Mouse (Mus musculus): ENCODE results near the gene Zbtb44.

DNA sequence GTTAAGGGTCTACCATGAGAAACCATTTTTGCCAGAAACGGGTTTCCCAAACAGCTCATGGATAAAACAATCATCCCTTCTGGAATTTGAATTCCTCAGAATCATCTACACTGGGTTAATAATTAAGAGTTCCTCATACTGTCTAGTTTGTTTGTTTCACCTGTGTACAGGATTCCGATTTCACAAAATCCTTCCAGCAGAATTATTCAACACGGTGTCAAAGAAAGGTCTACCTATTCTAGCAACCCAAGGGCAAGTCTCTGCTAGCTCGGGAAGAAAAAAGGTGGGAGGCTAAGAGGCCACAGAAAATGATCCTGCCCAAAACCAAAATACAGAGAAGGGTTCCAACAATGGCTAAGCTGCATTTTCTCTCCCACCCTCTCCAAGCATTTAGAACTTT lies 2.2 kb upstream of the Zbtb44 start:
- TF ChIP-seq CTCF (IDR thresholded peaks at IDR 0.05; ENCODE audit: low read depth, low read length) = no peak
- TF ChIP-seq POLR2A (IDR thresholded peaks at IDR 0.05; ENCODE audit: borderline replicate concordance, low read depth, low read length) = no peak

All from bone marrow macrophage, adult 2 months (primary cell).